Mouse (Mus musculus) left cerebral cortex, adult 8-10 months (tissue): Measurements from ENCODE around the gene Tctex1d1. TPM values are rescaled to one million over a fixed set of nuclear protein-coding genes. Genes with fewer than 3 reads are reported as not detected.

ENCODE experiments used
- total RNA-seq, 4 experiments: library from RNA; stranded (reverse); gene quantifications; 2 replicates each; pipeline ENCODE4 v1.2.4; 2022

Gene Tctex1d1
- total RNA-seq, 4 experiments from 2014 or later: 0.28 to 0.53 (median 0.37) TPM

Other genes with a start within 250 kb of the Tctex1d1 start
- gene Sgip1, start 237.3 kb upstream of the Tctex1d1 start, total RNA-seq: 100 to 1,000 TPM; 275 to 316 (median 294) TPM
- 1 to 10 TPM in 3 of 4 experiments, under 1 TPM in 1; 1.00 to 2.7 (median 1.4) TPM for gene Insl5, start 48.2 kb downstream of the Tctex1d1 start, total RNA-seq
- gene Mier1, start 135.8 kb downstream of the Tctex1d1 start, total RNA-seq: 10 to 100 TPM; 41.5 to 53.8 (median 48.3) TPM
- gene Wdr78, start 135.9 kb downstream of the Tctex1d1 start, total RNA-seq: 10 to 100 TPM; 12.4 to 17.1 (median 14.5) TPM
- gene Slc35d1, start 236.6 kb downstream of the Tctex1d1 start, total RNA-seq: 10 to 100 TPM in 3 of 4 experiments, 1 to 10 TPM in 1; 8.5 to 10.8 (median 10.5) TPM